Mouse (Mus musculus): ENCODE data around the gene Cilp2. TPM values are rescaled to one million over a fixed set of nuclear protein-coding genes. Genes with fewer than 3 reads are reported as not detected.

Cilp2 gene
- polyA plus RNA-seq, 1 experiment from 2014 or later: 0.65 TPM

GRCm38 (mm10) chr8:69881261-69881865 is 6.1 kb downstream of the Cilp2 start:
- peaks cover 82% of the 10 kb centered on the region for H3K27me3 ChIP-seq (replicated peaks)
- H3K4me1 ChIP-seq (replicated peaks): peaks cover 23% of the 10 kb centered on the region
- 17% methylated on average over 79 of the region's 79 CpGs for WGBS
- H3K9me3 ChIP-seq: no peaks in the 10 kb centered on the region
- peak overlapping the region; percentile 75 for H3K4me2 ChIP-seq (replicated peaks)
- peak overlapping the region; percentile 41 for H3K4me3 ChIP-seq (replicated peaks)
- H3K27ac ChIP-seq: no peak overlapping the region
- ATAC-seq: no peak
- H3K9ac ChIP-seq: no peak overlapping the region
- no peaks in the 10 kb centered on the region for H3K36me3 ChIP-seq

- H3K4me3 ChIP-seq (replicated peaks): peak overlapping the region; percentile 41
- no peaks in the 10 kb centered on the region for H3K36me3 ChIP-seq
- H3K4me2 ChIP-seq (replicated peaks): peak overlapping the region; percentile 75
- no peak overlapping the region for H3K9ac ChIP-seq
- WGBS: 11% methylated on average over 37 of the region's 37 CpGs
- ATAC-seq: no peak
- no peak overlapping the region for H3K27ac ChIP-seq
- no peaks in the 10 kb centered on the region for H3K9me3 ChIP-seq
- H3K4me1 ChIP-seq (replicated peaks): peaks cover 21% of the 10 kb centered on the region
- H3K27me3 ChIP-seq (replicated peaks): peaks cover 76% of the 10 kb centered on the region
Observed at GRCm38 (mm10) chr8:69880841-69881240, 6.6 kb downstream of the Cilp2 start.

- H3K27me3 ChIP-seq (replicated peaks): peaks cover 65% of the 10 kb centered on the region
- H3K9ac ChIP-seq: no peak overlapping the region
- H3K4me1 ChIP-seq (replicated peaks): peaks cover 19% of the 10 kb centered on the region
- H3K27ac ChIP-seq: no peak overlapping the region
- WGBS: 58% methylated on average over 8 of the region's 8 CpGs
- H3K36me3 ChIP-seq: no peaks in the 10 kb centered on the region
- no peak overlapping the region for H3K4me3 ChIP-seq (replicated peaks)
- H3K4me2 ChIP-seq (replicated peaks): no peak overlapping the region
- H3K9me3 ChIP-seq: no peaks in the 10 kb centered on the region
- peak; percentile 44 for ATAC-seq
Observed at GRCm38 (mm10) chr8:69879678-69880077, 7.8 kb downstream of the Cilp2 start.

GRCm38 (mm10) chr8:69877992-69878391 is 9.5 kb downstream of the Cilp2 start:
- no peak overlapping the region for H3K27ac ChIP-seq
- H3K9ac ChIP-seq: no peak overlapping the region
- 56% methylated on average over 3 of the region's 3 CpGs for whole genome bisulfite sequencing
- ATAC-seq: no peak
- H3K36me3 ChIP-seq: no peaks in the 10 kb centered on the region
- H3K27me3 ChIP-seq (replicated peaks): peaks cover 48% of the 10 kb centered on the region
- no peaks in the 10 kb centered on the region for H3K9me3 ChIP-seq
- H3K4me2 ChIP-seq (replicated peaks): no peak overlapping the region
- peaks cover 19% of the 10 kb centered on the region for H3K4me1 ChIP-seq (replicated peaks)
- no peak overlapping the region for H3K4me3 ChIP-seq (replicated peaks)

- H3K27me3 ChIP-seq (replicated peaks): peaks cover 42% of the 10 kb centered on the region
- 80% methylated on average over 4 of the region's 4 CpGs for WGBS
Observed at GRCm38 (mm10) chr8:69877396-69877795, 10.1 kb downstream of the Cilp2 start.

GRCm38 (mm10) chr8:69876967-69877366 is 10.5 kb downstream of the Cilp2 start:
- H3K36me3 ChIP-seq: no peaks in the 10 kb centered on the region
- H3K4me1 ChIP-seq (replicated peaks): peaks cover 12% of the 10 kb centered on the region
- H3K4me3 ChIP-seq (replicated peaks): no peak overlapping the region
- no peaks in the 10 kb centered on the region for H3K9me3 ChIP-seq
- no peak overlapping the region for H3K9ac ChIP-seq
- no peak overlapping the region for H3K4me2 ChIP-seq (replicated peaks)
- no peak for ATAC-seq
- H3K27me3 ChIP-seq (replicated peaks): peaks cover 38% of the 10 kb centered on the region
- H3K27ac ChIP-seq: no peak overlapping the region
- 78% methylated on average over 10 of the region's 10 CpGs for WGBS

More at GRCm38 (mm10) chr8:69877396-69877795, 10.1 kb downstream of the Cilp2 start:
- no peaks in the 10 kb centered on the region for H3K36me3 ChIP-seq
- no peak overlapping the region for H3K27ac ChIP-seq
- H3K4me2 ChIP-seq (replicated peaks): no peak overlapping the region
- no peaks in the 10 kb centered on the region for H3K9me3 ChIP-seq
- H3K9ac ChIP-seq: no peak overlapping the region
- ATAC-seq: no peak
- H3K4me1 ChIP-seq (replicated peaks): peaks cover 17% of the 10 kb centered on the region
- H3K4me3 ChIP-seq (replicated peaks): no peak overlapping the region

GRCm38 (mm10) chr8:69876097-69876496 is 11.4 kb downstream of the Cilp2 start:
- peaks cover 29% of the 10 kb centered on the region for H3K27me3 ChIP-seq (replicated peaks)
- H3K36me3 ChIP-seq: no peaks in the 10 kb centered on the region
- H3K4me2 ChIP-seq (replicated peaks): no peak overlapping the region
- H3K27ac ChIP-seq: no peak overlapping the region
- peaks cover 4% of the 10 kb centered on the region for H3K4me1 ChIP-seq (replicated peaks)
- H3K9ac ChIP-seq: no peak overlapping the region
- ATAC-seq: no peak
- H3K9me3 ChIP-seq: no peaks in the 10 kb centered on the region
- no peak overlapping the region for H3K4me3 ChIP-seq (replicated peaks)
- 41% methylated on average over 10 of the region's 10 CpGs for WGBS

GRCm38 (mm10) chr8:69874654-69875053 is 12.8 kb downstream of the Cilp2 start:
- Histone ChIP-seq H3K4me2 (replicated peaks) (no peak overlapping the region), H3K27me3 (replicated peaks) (peaks cover 15% of the 10 kb centered on the region), H3K4me1 (replicated peaks) (no peaks in the 10 kb centered on the region), H3K4me3 (replicated peaks) (no peak overlapping the region), H3K36me3 (no peaks in the 10 kb centered on the region), H3K9ac (no peak overlapping the region), H3K9me3 (no peaks in the 10 kb centered on the region), H3K27ac (no peak overlapping the region)
- 79% methylated on average over 13 of the region's 13 CpGs for WGBS
- ATAC-seq: no peak

GRCm38 (mm10) chr8:69874155-69874554 is 13.3 kb downstream of the Cilp2 start:
- H3K9me3 ChIP-seq: no peaks in the 10 kb centered on the region
- H3K36me3 ChIP-seq: no peaks in the 10 kb centered on the region
- peaks cover 10% of the 10 kb centered on the region for H3K27me3 ChIP-seq (replicated peaks)
- H3K9ac ChIP-seq: no peak overlapping the region
- no peak overlapping the region for H3K27ac ChIP-seq
- ATAC-seq: no peak
- no peak overlapping the region for H3K4me2 ChIP-seq (replicated peaks)
- H3K4me3 ChIP-seq (replicated peaks): no peak overlapping the region
- 12% methylated on average over 9 of the region's 9 CpGs for WGBS
- H3K4me1 ChIP-seq (replicated peaks): no peaks in the 10 kb centered on the region

GRCm38 (mm10) chr8:69870907-69871306 is 16.6 kb downstream of the Cilp2 start:
- Histone ChIP-seq H3K36me3 (no peaks in the 10 kb centered on the region), H3K4me1 (replicated peaks) (no peaks in the 10 kb centered on the region), H3K9me3 (no peaks in the 10 kb centered on the region), H3K27ac (no peak overlapping the region), H3K9ac (no peak overlapping the region), H3K27me3 (replicated peaks) (no peaks in the 10 kb centered on the region), H3K4me2 (replicated peaks) (no peak overlapping the region), H3K4me3 (replicated peaks) (no peak overlapping the region)
- 81% methylated on average over 6 of the region's 6 CpGs for WGBS
- ATAC-seq: no peak

- WGBS: 79% methylated on average over 11 of the region's 11 CpGs
- ATAC-seq: no peak
Observed at GRCm38 (mm10) chr8:69870003-69870765, 17.3 kb downstream of the Cilp2 start.

GRCm38 (mm10) chr8:69867696-69868326 is 19.7 kb downstream of the Cilp2 start:
- ATAC-seq: no peak
- no peaks in the 10 kb centered on the region for H3K4me1 ChIP-seq (replicated peaks)
- no peak overlapping the region for H3K4me2 ChIP-seq (replicated peaks)
- no peak overlapping the region for H3K9ac ChIP-seq
- H3K4me3 ChIP-seq (replicated peaks): no peak overlapping the region
- 77% methylated on average over 5 of the region's 5 CpGs for WGBS
- H3K27me3 ChIP-seq (replicated peaks): no peaks in the 10 kb centered on the region
- H3K27ac ChIP-seq: no peak overlapping the region
- no peaks in the 10 kb centered on the region for H3K36me3 ChIP-seq
- H3K9me3 ChIP-seq: no peaks in the 10 kb centered on the region

More at GRCm38 (mm10) chr8:69870003-69870765, 17.3 kb downstream of the Cilp2 start:
- no peak overlapping the region for H3K4me2 ChIP-seq (replicated peaks)
- no peak overlapping the region for H3K27ac ChIP-seq
- H3K4me3 ChIP-seq (replicated peaks): no peak overlapping the region
- H3K4me1 ChIP-seq (replicated peaks): no peaks in the 10 kb centered on the region
- H3K9ac ChIP-seq: no peak overlapping the region
- no peaks in the 10 kb centered on the region for H3K36me3 ChIP-seq
- no peaks in the 10 kb centered on the region for H3K9me3 ChIP-seq
- H3K27me3 ChIP-seq (replicated peaks): no peaks in the 10 kb centered on the region
